Mouse (Mus musculus) naive thymus-derived CD4-positive, alpha-beta T cell, adult 2 months (primary cell): Measurements from ENCODE around the gene Fam186a.
A peak's percentile ranks its signal among the peaks of the same experiment; 100 is the strongest.
"Not testable (repeated sequence)": the region's sequence is repeated elsewhere in the genome, so short reads cannot be mapped to it uniquely, and the experiment has no call there.

Experiments
- DNase-seq: peaks from one replicate; pipeline ENCODE4 v3.0.0-alpha.2; 2011; ENCODE audit warnings: low read depth

Fam186a gene

GRCm38 (mm10) chr15:99934501-99934900 is 32.4 kb downstream of the Fam186a start:
- DNase-seq: no peak

DNA sequence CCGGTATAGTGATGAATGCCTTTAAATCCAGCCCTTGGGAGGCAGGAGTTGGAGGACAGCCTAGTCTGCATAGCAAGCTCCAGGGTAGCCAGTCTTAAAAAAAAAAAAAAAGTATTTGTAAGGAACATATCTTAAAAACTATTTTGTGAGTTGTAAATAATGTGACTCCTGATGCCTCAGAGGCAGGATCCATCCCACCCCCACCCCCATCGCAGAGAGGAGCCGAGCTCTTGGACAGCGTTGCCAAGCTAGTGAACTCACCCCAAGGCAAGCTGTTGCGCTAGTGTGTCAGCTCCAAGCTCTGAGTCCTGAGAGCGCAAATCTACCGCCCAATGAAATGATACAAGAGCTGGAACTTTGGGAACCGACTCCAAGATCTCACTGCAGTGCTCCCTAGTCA is 35.6 kb downstream of the Fam186a start:
- DNase-seq: no peak

GRCm38 (mm10) chr15:99919601-99920158 is 47.2 kb downstream of the Fam186a start:
- no peak for DNase-seq

DNA sequence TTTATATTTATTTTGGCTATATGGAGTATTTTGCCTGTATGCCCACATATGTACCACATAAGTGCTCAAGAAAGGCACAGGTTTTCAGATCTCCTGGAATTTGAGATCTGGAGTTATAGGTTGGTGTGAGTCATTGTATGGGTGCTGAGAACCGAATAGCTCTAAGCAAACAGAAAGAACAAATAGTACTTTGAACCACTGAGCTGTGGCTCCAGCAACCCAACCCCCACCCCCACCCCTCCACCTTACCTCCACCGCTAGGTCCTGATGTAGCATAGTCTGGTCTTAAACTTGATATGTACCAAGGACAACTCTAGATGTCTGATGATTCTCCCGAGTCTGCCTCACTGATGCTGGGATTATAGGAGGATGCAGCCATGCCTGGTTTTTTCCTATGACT is 49.6 kb downstream of the Fam186a start:
- DNase-seq: no peak

DNA sequence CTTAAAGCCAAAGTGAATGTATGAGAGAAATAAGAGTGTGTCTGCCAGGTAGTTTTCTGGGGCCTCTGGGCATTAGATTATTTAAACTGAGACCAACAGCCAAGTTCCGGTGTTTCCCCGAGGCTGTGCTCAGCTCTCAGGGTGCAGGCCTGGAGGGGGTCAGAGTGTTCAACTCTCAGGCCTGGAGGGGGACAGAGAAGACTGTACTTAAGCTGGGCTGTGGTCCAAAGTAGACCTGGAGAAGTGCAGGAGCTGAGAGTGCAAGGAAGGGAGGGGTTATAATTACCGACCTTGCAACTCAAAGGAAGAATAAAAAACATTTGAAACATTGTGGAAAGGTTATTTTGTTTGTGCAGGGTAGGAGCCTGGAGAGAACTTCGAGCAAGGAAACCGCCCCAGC is 52.2 kb downstream of the Fam186a start:
- DNase-seq: no peak

- no peak for DNase-seq
Observed at GRCm38 (mm10) chr15:99911785-99912184, 55.1 kb downstream of the Fam186a start.

DNA sequence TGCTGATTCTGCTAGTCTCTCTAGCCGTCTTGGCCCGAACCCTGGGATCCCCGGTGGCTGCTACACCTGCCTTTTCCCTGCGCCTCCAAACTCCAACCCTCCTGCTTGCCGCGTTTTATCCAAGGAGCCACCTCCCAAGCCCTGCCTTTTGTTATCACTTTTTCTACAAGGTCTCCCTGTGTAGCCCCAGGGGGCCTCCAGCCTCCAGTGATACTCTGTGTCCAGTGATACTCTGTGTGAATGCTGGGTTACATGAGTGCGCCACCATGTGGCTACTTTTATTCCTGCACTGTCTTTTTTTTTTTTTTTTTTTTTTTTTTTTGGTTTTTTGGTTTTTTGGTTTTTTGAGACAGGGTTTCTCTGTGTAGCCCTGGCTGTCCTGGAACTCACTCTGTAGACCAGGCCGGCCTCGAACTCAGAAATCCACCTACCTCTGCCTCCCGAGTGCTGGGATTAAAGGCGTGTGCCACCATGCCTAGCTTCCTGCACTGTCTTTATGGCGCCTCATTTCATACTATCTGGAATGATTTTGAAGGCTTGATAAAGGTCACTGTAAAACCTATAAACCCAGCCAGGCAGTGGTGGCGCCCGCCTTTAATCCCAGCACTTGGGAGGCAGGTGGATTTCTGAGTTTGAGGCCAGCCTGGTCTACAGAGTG is 57.4 kb downstream of the Fam186a start:
- DNase-seq: peak; percentile 44

- no peak for DNase-seq
Observed at GRCm38 (mm10) chr15:99907514-99907913, 59.3 kb downstream of the Fam186a start.

DNA sequence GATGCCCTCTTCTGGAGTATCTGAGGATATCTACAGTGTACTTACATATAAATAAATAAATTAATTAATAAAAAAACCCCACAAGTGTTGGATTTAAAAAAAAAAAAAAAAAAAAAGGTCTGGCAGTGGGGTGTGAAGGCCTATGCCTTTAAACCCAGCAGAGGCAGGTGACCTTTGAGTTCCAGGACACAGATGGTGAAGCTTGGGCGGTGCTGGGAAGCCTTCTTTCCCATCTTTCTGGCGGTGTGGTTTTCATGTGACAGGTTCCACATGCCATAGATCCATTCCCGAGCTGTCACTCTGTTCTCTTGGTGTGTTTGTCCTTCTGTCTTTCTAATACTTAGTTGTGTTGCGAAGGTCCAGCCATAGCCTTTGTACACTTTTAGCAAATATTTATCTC is 59.8 kb downstream of the Fam186a start:
- DNase-seq: no peak

DNA sequence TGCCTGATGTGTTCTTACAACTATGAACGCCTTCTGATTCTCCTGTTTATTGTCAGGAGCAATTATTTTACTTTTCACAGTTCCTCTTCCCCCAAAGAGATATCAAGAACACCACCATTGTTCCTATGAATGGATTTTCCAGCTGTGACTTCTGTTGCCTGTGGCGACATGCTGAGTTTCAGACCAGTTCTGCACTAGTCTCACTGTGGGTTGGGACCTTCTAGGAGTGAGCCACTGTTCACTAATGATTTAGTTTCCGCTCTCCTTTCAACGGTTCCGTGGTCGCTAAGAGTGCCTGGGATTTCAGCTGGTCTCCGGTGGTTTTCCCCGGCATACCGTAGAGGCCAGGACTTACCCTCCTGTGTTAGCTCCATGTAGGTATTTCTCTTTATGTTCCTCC is 62.0 kb downstream of the Fam186a start:
- DNase-seq: no peak

- peak; percentile 57 for DNase-seq
Observed at GRCm38 (mm10) chr15:99904333-99904732, 62.5 kb downstream of the Fam186a start.

DNA sequence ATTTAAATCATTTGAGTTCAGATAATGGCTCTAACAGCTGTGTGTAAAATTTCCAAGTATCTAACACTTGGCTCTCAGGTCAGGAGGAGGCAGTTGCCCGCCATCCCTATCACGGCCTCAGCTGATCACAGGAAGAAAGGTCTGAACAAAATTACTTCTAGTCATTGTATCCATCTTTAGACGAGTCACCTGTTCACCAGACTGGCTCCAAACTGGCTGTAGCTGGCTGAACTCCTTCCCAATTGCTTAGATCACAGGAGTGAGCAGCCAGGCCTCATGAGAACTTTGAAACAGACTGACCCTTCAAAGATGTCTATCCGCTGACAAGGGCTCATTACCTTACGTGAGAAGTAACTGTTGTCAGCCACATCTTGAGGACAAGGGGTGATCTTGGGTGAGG is 63.6 kb downstream of the Fam186a start:
- no peak for DNase-seq

DNA sequence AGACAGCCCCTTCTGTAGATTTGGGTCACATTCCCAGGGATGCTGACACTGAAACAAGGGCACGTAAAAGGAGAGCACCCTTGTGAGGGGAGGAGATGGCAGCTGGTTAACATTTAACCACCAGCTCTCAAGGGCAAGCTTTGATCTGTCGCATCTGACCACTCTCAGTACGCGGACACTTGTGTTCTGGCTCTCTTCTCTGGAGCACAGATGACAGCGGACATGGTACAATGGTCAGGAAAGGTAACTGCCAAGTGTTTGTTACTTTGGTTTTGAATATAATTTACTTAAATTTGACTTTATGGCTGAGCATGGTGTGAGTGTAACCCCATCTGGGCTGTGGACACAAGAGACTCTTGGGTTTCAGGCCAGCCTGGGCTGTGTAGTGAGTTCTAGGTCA is 64.1 kb downstream of the Fam186a start:
- no peak for DNase-seq

GRCm38 (mm10) chr15:99896621-99897020 is 70.2 kb downstream of the Fam186a start:
- no peak for DNase-seq

GRCm38 (mm10) chr15:99891355-99891754 is 75.5 kb downstream of the Fam186a start:
- no peak for DNase-seq

DNA sequence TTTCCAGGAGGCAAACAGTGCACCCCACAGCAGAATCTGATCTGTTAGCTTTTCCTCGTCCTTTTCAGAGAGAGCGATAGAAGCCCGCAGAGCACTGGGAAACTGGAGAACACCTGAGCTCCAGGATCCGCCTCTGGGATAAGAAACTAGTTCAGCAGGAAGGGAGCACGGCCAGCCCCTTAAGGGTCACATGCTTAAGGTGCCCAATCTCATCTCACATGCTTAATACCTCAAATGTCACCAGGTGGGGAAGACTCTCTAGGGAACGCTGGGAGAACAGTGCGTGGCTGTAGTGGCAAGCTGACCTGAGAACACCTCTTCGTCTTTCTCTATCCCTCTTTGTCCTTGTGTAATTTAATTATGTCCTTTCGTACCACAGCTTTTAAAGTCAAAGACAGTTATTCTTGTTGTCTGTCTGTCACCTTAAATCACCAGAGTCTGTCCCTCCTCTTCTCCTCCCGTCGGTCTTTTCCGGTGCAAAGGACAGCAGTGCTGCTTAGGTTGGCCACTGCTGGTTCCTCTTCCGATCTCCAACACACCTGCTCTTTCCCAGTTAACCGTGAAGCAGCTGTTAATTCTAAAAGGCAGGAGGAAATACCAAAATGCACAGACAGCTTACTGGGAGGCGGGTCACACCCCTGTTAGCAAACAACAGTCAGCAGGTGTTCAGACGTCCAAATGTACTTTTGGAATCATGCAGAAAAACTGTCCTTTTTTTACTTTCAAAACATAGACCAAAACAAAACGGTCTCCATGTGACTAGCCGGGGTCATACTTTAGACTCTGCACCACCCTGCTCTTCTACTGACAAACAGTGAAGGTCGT is 76.2 kb downstream of the Fam186a start:
- peak; percentile 22 for DNase-seq

GRCm38 (mm10) chr15:99889275-99889874 is 77.5 kb downstream of the Fam186a start:
- no peak for DNase-seq

GRCm38 (mm10) chr15:99887130-99887529 is 79.7 kb downstream of the Fam186a start:
- DNase-seq: not testable (repeated sequence)

DNA sequence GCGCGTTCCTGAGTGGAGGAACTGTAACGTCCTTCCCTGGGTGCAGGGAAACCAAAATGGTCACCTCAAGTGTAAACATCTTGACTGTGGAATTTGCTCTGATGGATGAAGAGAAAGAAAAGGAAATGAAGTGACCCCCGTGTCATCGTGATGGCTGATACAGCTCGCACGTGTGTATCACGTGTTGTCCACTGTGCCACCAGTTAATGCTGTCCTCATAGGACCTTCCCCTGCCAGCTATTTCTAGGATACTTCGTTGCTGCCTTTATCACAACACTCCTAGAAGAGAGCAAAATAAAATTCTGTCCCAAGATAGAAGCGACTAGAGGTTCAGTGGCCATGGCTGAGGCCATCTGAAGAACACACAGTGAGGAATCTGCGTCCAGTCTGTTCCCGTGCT is 82.8 kb downstream of the Fam186a start:
- DNase-seq: no peak

- DNase-seq: no peak
Observed at GRCm38 (mm10) chr15:99878541-99878940, 88.3 kb downstream of the Fam186a start.

- peak; percentile 88 for DNase-seq
Observed at GRCm38 (mm10) chr15:99875334-99875869, 91.5 kb downstream of the Fam186a start, which contains the start of gene Lima1. TSS of gene Lima1 (minus strand) at chr15:99875456.

GRCm38 (mm10) chr15:99874612-99875333 is 92.1 kb downstream of the Fam186a start:
- no peak for DNase-seq
